Mouse (Mus musculus): ENCODE results near the gene Chdh.

- TF ChIP-seq POLR2A (IDR thresholded peaks at IDR 0.05; ENCODE audit: insufficient read depth, low read depth, low read length) (no peak), CTCF (IDR thresholded peaks at IDR 0.05; ENCODE audit: insufficient read depth, low read depth, low read length) (no peak)
Observed at GRCm38 (mm10) chr14:30019375-30019774, 10.6 kb downstream of the Chdh start.

Measured in olfactory bulb, adult 2 months (tissue).